Mouse (Mus musculus): ENCODE results near the gene Alkbh2. TPM values are rescaled to one million over a fixed set of nuclear protein-coding genes. Genes with fewer than 3 reads are reported as not detected.
A peak's percentile ranks its signal among the peaks of the same experiment; 100 is the strongest.

Gene Alkbh2
- polyA plus RNA-seq, 2 experiments from 2014 or later = 3.8 to 6.6 TPM

DNA sequence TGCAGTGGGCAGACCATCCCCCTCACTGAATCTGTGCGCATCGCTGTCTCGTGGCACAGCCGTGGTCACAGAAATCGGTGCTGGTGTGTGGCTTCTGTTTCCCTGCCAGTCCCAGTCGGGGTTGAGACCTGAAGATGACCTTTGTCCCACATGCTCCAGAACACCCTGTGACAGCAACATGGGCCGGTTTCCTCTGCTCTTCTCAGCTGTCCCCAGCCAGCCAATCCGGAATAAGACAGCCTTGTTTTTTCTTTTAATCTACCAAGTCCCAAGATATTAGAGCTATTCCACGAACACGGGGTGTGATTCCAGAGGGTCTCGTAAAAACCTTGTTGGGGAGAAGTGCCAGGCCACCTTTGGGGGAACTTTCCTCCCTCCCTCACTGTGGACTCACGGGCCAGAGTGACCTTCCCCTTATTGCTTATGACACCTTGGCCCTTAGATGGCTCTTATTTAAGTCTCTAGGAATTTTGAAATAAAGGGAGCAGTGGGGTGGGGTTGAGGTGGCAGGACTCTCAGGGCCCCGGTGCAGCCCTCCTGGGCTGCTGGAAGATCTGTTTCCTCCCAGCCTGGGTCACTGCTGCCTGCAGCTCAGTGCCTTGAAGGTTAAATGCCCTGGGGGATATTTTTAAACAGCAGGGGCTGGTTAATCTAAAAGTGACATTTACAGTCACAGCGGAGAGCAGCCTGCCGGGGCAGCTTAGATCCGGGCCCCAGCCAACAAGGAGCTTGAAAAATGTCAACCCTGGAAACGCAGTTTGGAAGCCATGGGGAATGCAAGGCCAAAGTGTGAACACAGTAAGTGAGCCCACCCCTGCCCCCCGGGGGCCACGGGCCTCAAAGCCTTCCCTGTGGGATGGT is 18.2 kb upstream of the Alkbh2 start, which contains the start of gene Acacb:
TSS of gene Acacb (plus strand) at position 508 of the 861 bp plus-strand sequence.
- no peak for ATAC-seq

DNA sequence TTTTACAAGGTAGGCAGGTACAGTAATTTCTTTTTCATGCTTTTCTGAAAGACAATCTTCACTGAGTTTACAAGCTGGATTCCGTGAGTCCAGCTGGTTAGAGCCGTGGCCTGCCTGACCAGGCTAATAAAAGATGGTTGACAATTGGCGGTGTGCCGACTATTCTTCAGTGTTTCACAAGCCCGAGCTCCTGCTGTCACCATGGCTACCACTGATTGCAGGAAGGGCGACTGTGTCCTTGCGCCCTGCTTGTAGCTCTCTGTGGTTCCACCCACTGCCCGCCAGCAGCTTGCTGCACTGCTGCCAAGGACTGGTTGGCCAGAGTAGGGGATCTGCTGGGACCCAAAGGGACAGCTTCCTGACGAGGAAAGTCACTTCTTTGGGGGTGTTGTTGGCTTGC is 11.2 kb upstream of the Alkbh2 start:
- no peak for ATAC-seq

DNA sequence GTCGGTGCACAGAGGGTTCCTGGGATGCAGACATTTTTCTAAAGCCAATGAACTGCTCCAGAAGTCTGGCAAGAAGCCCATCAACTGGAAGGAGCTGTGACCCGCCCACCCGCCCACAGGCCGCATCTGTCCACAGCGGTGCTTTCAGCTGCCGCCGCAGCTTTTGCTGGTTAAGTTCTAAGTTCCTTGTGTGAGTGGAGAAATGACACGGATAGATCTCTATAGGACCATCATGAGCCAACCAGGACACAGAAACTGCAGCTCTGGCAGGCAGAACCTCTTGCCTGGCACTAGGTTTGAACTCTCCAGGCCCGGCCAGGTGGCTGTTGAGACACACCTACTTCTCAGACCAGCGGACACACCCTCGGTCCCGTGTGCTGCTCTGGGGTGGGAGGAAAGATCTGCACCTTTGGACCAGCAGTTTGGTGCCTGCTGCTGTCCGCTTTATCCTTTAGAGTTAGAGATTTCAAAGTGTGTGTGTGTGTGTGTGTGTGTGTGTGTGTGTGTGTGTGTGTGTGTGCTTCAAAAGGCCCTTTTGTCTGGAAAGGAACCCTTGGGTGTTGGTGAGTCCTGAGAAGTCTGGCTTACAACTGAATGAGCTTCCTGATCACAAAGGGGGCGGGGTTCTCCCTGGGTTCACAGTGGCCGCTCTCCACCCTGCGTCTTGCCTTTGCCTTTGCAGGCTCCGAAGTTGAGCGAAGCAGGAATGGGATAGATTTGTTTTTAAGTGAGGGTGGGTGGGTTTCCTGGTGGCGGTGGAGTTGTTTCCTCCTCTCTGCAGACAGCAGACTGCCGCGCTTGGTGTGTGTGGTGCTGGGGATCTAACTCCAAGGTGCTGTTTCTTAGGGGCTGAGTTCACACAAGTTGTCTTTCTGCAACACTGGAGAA is 10.5 kb upstream of the Alkbh2 start:
- ATAC-seq = no peak

DNA sequence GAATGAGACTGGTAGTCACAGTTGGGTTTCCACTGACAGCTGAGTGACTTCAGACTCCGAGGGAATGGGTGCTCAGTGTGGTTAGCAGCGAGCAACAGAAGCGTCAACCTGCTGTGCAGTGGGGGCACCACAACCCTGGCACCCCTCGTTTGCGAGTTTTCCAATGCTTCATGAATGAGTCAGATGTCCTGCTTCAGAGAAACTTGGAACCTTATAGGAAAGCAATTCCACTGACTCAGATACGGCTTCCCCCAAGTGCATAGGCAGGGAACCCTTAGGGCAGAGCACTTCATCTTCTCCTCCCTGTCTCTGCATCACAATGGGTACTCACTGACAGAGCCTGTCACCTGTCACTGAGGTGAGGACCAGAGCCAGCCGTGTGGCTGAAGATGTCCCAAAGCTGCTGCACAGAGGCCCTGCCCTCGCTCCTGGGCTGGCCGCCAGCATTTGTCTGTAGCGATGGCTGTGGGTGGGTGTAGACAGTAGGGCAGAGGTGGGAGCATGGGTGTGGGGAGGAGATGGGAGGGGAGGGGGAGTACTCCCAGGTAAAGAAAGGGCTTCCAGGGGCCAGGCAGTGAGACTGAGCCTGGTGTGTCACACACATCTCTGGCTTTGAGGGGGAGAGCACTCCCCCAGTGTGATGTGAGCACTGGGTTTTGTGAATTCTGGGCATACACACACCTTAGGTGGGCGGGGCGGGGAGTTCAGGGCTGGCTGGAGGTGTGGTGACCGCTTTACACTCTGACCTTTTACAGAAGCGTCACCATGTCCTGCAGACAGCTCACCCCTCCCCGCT is 9.7 kb upstream of the Alkbh2 start:
- ATAC-seq = no peak

DNA sequence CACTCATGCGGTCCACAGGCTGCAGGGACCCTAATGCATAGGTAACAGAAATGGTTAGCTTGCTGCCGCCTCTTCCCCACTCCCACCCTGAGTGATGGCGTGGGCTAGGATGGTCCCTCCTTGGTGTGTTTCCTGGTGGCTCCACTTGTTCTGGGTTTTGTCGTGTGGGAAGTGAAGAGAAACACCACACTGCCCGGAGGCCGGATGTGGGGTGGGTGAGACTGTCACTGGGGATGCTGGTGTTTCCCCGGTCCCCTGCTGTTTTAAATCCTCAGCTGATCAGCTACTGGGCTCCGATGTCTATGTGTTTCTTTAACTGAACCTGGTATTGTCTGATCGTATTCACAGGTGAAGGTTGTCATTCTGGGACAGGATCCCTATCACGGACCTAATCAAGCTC is 7.5 kb upstream of the Alkbh2 start:
- ATAC-seq = peak; percentile 21

DNA sequence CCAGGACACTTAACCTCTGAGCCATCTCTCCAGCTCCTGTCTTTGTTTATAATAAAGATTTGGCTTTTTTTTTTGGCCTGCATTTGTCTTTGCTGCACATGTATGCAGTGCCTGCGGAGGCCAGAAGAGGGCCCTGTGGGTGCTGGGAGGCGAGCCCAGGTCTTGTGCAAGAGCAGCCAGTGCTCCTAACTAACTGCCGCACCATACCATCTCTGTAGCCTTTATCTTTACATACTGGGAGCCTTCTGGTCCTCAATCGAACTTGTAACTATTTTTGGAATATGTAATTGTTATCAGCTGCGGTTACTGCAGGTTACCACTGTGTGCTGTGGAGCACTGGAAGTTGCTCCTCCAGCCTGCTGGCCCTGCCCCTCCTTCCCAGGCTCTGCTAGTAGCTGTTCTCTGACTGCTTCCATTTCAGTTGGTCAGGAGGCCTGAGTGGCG is 6.1 kb upstream of the Alkbh2 start:
- ATAC-seq = no peak

DNA sequence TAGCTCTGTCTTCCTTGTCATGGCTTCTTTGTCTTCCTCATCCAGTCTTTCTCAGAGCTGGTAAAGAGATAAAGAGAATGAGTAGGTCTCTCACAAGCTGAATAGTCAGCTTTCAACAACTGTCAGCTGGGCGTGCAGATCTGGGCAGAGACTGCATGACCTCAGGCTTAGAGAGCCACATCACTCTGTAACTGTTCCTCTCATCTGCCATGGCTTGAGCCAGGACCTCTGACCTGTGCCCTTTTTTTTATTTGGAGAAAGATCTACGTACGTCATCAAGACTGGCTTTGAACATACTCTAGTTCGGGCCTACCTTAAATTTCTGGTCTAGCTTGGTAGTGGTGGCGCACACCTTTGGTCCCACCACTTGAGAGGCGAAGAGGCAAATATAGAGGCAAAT is 4.8 kb upstream of the Alkbh2 start:
- no peak for ATAC-seq

DNA sequence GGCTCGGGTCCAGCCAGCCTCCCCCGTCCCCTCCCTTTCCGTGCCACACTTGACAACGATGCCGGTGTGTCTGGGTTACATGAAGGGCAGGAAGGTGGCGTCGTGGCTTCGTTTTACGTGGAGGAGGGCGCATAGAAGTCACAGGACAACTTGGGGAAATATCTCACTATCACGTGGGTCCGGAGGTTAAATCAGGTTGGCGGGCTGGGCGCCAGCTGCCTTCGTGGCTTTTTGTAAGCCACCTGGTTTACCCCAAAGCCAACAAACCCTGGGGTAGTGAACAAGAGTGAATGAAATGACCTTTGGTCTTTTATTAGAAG is 3.5 kb upstream of the Alkbh2 start:
- ATAC-seq = peak; percentile 46

DNA sequence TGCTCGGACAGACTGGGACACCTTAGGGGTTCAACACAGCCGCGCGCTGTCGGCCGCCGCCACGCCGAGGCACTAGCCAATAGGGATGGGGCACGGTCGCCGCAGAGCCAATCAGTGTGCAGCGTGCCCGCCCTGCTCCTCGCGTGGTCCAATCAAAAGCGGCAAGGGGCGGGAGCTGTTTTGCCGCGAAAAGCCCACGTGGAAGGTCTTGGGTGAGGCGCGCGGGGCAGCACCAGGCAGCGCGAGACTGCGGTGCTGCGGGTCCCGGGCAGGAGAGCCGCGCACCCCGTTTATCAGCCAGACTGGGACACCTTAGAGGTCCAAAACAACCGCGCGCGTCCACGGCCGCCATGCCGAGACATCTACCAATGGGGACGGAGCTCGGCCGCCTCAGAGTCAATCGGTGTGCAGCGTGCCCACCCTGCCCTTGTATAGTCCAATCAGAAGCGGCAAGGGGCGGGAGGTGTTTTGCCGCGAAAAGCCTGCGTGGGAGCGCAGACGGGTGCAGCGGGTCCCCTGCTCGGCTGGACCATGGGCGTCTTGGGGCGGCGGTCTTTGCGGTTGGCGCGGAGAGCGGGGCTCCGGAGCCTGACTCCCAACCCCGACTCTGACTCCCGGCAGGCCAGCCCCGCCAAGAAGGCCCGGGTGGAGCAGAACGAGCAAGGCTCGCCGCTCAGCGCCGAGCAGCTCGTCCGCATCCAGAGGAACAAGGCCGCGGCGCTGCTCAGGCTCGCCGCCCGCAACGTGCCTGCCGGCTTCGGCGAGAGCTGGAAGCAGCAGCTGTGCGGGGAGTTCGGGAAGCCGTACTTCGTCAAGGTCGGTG is 2.9 kb upstream of the Alkbh2 start:
- ATAC-seq = peak; percentile 83

DNA sequence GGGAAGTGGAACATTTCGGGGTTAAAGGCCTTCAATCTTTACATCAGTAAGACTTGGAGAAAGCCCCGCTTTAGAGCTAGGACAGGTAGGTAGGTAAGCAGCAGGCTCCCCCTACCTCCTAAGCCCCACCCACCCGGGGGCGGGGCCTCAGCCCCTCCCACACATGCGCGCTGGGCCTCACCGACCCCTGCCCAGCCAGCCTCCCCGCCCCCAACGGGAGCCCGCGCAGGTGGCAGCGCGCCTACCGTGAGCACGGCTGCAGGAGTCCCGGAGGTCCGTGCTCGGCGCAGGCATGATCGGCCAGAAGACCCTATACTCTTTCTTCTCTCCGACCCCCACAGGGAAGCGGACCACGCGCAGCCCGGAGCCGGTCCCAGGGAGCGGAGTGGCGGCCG is 2.2 kb upstream of the Alkbh2 start, which contains the start of gene Ung:
TSS of gene Ung (plus strand) at position 176 of the 395 bp plus-strand sequence.
- peak; percentile 6 for ATAC-seq

DNA sequence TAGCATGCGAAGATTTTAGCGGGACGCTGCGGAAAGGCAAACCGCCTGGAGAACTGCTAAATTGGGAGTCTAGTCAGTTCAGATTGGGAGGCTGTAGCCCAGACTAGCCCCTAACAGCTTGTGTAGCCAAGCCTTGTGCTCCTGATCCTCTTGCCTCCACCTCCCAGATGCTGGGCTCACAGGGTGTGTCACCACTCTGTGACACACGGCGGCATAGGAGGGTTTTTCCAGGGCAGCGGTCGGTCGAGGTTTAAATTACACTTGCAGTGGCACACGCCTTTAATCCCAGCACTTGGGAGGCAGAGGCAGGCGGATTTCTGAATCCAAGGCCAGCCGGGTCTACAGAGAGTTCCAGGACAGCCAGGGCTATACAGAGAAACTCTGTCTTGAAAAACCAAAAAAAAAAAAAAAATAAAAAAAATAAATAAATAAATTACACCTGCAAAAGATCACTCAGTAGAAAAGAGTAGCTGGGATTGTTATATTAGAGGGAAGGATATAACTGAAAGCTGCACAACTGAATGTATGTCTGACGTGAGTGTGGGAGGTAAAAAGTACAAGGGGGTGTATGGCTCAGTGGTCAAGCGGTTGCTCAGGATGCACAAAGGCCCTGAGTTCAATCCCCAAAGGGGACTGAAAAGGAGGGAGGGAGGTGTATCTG is 1.7 kb upstream of the Alkbh2 start:
- no peak for ATAC-seq

DNA sequence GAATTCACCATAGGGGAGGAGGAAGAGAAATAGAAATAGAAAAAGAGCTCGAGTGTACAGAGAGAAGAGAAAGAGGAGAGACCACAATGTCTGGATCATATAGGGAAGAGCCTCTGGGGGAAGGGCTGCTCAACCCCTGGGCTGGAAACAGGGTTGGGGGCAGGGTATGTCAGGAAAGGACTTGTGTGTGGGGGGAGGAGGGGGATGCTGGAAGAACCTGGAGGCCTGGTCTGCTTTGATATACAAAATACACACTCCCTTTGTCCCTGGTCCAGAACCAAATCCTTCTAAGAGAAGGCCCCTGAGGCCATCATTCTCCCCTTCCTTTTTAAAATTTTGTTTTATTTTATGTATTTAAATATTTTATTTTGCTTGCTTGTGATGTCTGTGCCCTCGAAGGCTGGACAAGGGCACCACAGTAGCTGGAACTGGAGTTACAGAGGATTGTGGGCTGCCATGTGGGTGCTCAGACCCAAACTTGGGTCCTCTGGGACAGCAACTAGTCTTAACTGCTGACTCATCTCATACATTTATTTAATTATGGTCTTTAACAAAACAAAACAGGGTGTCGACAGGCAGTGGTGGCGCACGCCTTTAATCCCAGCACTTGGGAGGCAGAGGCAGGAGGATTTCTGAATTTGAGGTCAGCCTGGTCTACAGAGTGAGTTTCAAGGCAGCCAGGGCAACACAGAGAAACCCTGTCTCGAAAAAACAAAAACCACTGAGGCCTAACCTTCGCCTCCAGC is 1.3 kb downstream of the Alkbh2 start:
- no peak for ATAC-seq

DNA sequence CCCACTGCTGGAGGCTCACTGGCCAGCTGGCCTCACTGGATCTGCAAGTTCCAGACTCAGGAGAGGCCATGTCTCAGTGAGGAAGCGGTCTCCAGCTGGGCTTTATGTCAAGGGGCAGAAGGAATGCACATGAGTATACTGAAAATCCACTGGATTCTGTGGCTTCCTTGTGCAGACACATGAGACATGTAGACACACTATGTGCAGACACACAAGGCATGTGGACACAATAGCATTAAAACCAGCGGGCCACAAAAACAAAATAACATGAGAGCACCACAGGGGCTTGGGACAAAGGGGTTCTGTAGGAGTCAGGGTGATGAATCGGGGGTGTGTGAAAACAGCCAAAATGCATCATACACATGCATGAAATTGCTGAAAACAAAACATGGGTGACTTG is 2.0 kb downstream of the Alkbh2 start:
- ATAC-seq = no peak

DNA sequence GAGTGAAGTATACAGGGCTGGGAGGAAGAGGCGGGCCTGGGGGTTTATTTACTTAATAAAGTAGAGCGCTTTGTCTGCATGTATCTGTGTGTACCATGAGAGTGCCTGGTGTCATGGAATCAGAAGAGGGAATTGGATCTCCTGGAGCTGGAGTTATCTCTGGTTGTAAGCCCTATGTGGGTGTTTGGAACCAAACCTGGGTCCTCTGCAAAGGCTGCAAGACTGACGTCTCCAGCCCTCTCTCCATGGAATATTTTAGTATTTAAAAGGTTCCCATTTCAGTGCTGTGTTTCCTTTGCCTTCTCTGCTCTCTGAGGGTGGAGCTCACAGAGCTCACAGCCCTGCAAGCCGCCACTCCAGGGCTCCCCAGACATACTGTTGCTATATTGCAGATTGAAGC is 8.2 kb downstream of the Alkbh2 start:
- ATAC-seq = no peak

DNA sequence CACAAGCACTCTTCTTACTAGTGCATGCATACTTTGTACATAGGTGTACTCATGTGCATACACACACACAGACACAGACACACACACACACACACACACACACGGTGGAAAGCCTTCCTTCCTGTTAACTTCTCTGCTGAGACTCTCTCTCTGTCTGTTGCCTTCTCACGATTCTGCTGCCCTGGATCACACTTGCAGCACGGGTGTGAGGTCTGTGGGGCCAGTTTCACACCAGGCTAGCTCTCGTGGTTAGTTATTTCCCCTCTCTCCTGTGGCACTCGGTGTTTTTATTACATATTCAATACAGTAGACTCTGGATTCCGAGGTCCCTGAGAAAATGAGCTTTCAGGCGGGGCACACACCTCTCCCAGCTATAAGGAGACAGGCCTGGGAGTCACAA is 11.4 kb downstream of the Alkbh2 start:
- no peak for ATAC-seq

DNA sequence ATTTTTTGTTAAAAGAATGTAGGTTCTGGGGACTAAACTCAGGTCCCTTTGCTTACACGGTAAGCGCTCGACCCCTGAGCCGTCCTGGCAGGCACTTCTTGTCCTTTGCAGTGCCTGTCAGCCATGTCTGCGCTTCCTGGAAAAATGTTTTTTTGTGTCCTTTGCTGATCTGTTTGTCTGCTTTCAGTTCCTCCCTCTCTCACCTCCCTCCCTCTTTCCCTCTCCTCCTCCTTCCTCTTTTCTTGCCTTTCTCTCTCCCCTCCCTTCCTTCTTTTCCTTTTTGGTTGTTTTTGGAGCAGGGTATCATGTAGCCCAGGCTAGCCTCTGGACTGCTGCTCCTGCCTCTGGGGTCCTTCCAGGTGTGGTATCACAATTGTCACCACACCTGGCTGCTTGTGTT is 13.0 kb downstream of the Alkbh2 start:
- no peak for ATAC-seq

DNA sequence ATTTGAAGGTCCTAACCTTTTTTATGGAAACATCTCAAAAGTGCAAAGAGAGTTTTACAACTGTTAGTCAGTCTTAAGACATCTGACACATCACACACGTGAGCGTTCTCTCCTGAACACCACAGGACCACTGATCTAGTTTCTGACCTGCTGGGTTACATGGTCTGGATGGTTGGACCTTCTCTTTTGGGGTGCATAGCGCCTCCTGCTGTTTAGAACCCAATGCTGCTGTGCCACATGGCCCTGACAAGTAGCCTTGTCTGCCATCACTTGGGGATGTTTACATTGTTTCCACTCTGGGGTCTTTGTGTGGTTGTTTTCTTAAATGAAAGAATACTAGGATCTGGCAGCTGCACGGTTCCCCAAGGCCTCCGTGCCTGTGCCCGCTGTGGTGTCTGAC is 14.7 kb downstream of the Alkbh2 start:
- ATAC-seq = no peak

DNA sequence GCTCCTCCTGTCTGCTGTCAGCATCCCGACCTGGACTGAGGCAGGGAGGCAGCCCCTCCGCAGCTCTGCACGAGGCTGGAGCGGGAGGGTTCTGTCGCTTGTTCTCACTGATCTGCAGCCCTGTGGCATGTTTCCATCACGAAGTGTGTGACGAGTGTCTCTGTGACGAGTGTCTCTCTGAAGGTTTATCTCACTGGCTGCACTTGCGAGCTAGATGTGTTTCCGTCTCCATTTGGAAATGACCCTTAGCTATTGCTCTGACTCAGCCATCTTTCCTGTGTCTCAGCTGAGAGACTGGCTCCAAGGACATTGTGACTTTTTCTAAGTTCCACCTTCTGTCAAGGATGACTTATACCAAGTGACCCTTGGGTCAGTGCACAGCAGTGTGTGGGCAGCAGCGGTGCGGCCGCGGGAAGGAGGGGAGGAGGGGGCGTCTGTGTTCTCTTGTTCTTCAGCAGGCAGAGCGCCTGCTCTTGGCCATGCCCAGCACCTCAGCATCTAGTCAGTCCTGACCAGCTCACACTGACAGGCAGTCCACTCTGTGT is 21.6 kb downstream of the Alkbh2 start:
- ATAC-seq = no peak

DNA sequence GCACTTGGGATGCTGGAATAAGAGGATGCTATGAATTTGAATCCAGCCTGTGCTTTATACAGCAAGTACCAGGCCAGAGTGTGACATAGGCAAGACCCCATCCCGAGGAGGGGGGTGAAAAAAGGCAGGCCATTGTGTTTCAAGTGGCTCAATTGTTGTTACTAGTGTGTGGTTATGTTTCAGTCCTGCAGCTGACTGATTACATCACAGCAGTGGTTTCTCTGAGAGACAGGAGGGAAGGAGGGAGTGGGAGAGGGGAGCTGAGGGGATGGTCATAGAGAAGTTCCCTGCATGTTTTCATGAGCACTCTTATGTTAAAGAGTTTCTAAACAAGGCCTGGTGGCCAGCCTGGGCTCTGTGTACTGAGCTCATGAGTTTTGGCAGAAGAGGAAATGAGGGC is 25.2 kb downstream of the Alkbh2 start:
- ATAC-seq = no peak

DNA sequence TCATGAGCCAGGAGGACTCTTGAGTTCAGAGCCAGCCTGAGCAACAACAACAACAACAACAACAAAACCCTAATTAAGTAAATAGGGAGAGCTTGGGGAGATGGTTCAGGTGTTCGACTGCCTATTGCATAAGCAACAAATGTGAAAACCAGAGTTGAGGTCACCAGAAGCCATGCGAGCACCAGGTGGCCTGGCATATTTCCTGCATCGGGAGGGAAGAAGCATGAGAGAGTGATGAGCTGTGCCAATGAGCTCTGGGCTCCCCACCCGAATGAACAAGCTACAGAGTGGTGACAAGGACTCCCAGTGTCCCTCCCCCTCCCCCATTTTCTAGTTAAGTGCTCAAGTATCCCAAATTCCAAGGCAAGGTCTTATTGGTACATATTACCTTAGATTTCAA is 26.1 kb downstream of the Alkbh2 start:
- ATAC-seq = no peak
